In the genomic region with DNA sequence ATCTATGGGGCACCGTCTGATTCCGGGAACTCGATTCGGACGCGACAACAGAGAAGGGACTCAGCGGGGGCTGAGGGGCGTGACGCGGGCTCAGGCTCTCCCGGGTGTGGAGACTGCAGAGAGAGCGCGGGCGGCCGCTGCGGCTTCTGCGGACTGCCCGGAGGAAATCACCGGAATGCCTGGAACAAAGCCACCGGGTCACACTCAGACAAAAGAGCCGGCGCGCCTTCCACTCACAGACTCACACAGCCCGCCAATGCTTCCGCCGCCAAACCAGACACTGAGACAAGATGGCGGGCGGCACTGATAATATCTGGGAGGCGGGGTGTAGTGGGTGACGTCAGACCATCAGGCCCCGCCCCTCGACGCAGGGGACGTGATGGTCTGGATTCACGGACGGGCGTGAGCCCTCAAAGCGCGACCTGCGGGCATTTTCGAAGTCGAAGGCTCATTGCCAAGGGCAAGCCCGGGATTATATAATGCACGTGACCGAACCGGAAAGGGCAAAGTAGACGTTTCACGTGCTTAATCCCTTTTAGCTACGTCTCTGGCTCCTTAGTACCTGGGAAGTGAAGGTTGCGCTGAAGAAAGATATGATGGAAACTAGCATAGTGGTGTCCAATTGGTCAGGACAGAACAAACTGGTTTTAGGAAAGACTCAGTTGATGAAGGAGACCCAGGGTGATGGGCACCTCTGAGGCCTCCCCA, we compare ENCODE assay signal across 7 mouse cellular contexts. TPM values are rescaled to one million over a fixed set of nuclear protein-coding genes. Genes with fewer than 3 reads are reported as not detected.
DNase-seq lines count a peak whose midpoint lies in the region; ATAC-seq lines count a peak whose summit lies in the region.

Gene Wsb1 (minus strand): TSS at position 281 of the 708 bp plus-strand sequence.

- no peaks in the 10 kb centered on the region for H3K9me3 ChIP-seq in intestine, embryonic 15.5 days
- no peaks in the 10 kb centered on the region for H3K9me3 ChIP-seq in midbrain, embryonic 10.5 days (replicated peaks)

- H3K4me3 ChIP-seq in intestine, embryonic 15.5 days (replicated peaks) = peak within 1 kb of the TSS; percentile 96
- H3K4me3 ChIP-seq in midbrain, embryonic 10.5 days = peak within 1 kb of the TSS; percentile 96

- peak; percentile 97 for DNase-seq in adrenal gland, adult 18-20 months (ENCODE audit: low spot score in 2 of 2)
- peak; percentile 95 for DNase-seq in embryo, embryonic 11 days
- peak; percentile 86 to 96 for DNase-seq in gastrocnemius, postnatal 36 days
- peak; percentile 94 for DNase-seq in left cerebral cortex, postnatal 25 days (ENCODE audit: low spot score in 2 of 2)
- peak; percentile 95 for DNase-seq in midbrain, embryonic 10.5 days (ENCODE audit: low spot score)
- peak; percentile 94 for DNase-seq in right cerebral cortex, postnatal 4 days

- peak; percentile 93 for ATAC-seq in intestine, embryonic 15.5 days

- peak within 1 kb of the TSS; percentile 74 for H3K4me2 ChIP-seq in intestine, embryonic 15.5 days (replicated peaks)

- H3K4me1 ChIP-seq in intestine, embryonic 15.5 days (replicated peaks) = peaks cover 13% of the 10 kb centered on the region
- peaks cover 29% of the 10 kb centered on the region for H3K4me1 ChIP-seq in midbrain, embryonic 10.5 days

- 2% methylated on average over 50 of the region's 50 CpGs for WGBS in intestine, embryonic 15.5 days
- 2% methylated on average over 50 of the region's 50 CpGs for WGBS in midbrain, embryonic 10.5 days

- intact Hi-C loops in gastrocnemius, postnatal 36 days (cut with DNase I) = loop anchor here (5.0 kb wide), 1 partner anchor 38 kb away; no protein-coding TSS in a partner anchor
- intact Hi-C loops in left cerebral cortex, postnatal 25 days (cut with DNase I) = no loop called here

- H3K27me3 ChIP-seq in intestine, embryonic 15.5 days (replicated peaks) = no peaks in the 10 kb centered on the region
- H3K27me3 ChIP-seq in midbrain, embryonic 10.5 days (ENCODE audit: low read depth, poor library complexity, severe bottlenecking) = peaks cover 17% of the 10 kb centered on the region

- peak within 1 kb of the TSS; percentile 89 for H3K9ac ChIP-seq in intestine, embryonic 15.5 days

- no peaks in the 10 kb centered on the region for H3K36me3 ChIP-seq in intestine, embryonic 15.5 days
- peaks cover 28% of the 10 kb centered on the region for H3K36me3 ChIP-seq in midbrain, embryonic 10.5 days

- H3K27ac ChIP-seq in intestine, embryonic 15.5 days = peak within 1 kb of the TSS; percentile 93
- peak within 1 kb of the TSS; percentile 96 for H3K27ac ChIP-seq in midbrain, embryonic 10.5 days (replicated peaks)

RNA-seq across cellular contexts. Expression of gene Wsb1, which starts in this region (rescaled TPM):
- 10 to 100 TPM; 34.5 to 46.1 TPM for total RNA-seq in adrenal gland, adult 18-20 months (2021)
- total RNA-seq in gastrocnemius, postnatal 36 days (2021) = 1 to 10 TPM; 6.7 to 6.9 TPM
- polyA plus RNA-seq in intestine, embryonic 15.5 days (2015; fragmentation: Nextera tagmentation; extraction: Ambion mirVana) = 166 and 207 TPM in 2 replicates
- 10 to 100 TPM; 64.7 to 78.4 TPM for total RNA-seq in left cerebral cortex, postnatal 25 days (2021)
- polyA plus RNA-seq in midbrain, embryonic 10.5 days (2016; fragmentation: Nextera tagmentation; extraction: Ambion mirVana) = 253 and 339 TPM in 2 replicates

Comparison
In these comparisons a context has a peak if more than half of its experiments do, and no peak if none do; other contexts are left out.
1. Peak in every context shown above with its lines: DNase-seq, ATAC-seq, H3K4me3 ChIP-seq and H3K27ac ChIP-seq.
2. RNA of gene Wsb1 (total RNA-seq): 64.7 to 78.4 TPM in left cerebral cortex, postnatal 25 days and 34.5 to 46.1 TPM in adrenal gland, adult 18-20 months; 6.7 to 6.9 TPM in gastrocnemius, postnatal 36 days; every median in the first group is over 4 times any median in the second.